Mouse (Mus musculus): ENCODE results near the gene Stk11.
"Not testable (repeated sequence)": the region's sequence is repeated elsewhere in the genome, so short reads cannot be mapped to it uniquely, and the experiment has no call there.

The Stk11 gene

DNA sequence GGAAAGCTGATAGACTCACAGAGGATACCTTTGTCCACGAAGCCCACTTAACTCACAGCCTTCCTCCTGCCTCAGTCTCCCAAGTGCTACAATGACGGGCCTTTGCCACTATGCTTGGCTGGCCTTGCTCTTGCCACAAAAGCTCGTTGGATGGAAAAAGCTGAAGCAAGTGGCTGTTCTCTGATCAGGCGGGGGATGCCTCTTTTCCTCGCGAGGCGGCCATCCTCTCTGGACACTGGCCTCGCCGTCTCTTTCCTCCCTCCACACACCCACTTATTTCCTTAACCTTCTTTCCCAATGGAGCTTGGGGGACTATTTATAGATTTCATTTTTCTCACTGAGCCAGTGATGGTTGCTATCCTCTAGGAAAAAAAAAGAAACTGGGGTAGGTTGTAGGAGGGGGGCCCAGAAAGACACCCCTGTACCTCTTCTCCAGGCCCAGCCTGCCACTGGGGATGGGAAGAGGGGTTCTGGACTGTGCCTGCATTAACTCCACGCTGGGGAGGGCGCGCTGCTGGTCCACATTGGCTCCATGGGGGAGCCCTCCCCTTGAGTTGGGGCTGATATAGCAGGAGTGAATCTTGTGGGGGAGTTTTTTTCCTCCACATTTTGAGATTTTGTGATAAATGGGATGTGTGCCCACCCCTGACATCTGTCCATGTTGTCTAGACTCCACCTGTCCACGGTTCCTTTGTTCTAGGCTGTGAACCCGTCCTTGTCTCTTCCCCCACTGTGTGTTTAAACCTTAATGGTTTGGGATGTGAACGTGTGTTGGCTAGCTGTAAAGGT, 41.7 kb downstream of the Stk11 start:
- DNase-seq (ENCODE audit: low spot score), result no peak

DNA sequence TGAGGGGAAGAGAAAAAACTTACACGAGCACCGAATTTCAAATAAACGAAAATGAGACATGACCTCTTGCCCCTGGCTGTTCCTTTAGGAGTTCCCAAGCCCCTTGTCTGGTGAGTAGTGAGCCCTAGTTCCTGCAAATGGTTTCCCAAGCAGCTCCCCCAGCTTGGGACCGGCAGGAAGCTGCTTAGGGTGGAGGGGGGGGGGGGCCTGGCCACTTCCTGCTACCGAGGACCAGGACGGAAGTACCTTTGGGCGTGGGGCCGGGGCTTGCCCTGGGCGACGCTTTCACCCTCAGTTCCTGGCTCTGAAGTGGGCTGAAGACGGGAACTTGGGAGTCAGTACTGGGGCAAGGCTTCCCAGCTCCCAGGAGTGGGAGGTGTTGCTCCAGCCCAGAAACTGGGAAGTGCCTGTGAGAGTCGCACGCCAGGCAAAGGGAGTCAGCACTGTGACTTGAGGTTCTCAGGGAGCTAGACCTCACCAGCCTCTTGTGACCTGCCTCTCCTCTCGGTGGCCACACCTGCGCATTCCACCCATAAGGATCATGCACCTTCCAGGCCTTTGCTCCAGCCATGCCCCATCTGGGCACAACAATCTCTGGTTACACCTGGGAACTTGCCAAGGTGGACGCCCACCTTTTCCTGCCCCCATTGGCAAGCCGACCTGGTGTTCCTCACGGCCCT, 42.8 kb downstream of the Stk11 start:
- DNase-seq (ENCODE audit: low spot score), result no peak

- no peak for DNase-seq (ENCODE audit: low spot score)
These were observed 43.5 kb downstream of the Stk11 start for GRCm38 (mm10) chr10:80159021-80159560.

DNA sequence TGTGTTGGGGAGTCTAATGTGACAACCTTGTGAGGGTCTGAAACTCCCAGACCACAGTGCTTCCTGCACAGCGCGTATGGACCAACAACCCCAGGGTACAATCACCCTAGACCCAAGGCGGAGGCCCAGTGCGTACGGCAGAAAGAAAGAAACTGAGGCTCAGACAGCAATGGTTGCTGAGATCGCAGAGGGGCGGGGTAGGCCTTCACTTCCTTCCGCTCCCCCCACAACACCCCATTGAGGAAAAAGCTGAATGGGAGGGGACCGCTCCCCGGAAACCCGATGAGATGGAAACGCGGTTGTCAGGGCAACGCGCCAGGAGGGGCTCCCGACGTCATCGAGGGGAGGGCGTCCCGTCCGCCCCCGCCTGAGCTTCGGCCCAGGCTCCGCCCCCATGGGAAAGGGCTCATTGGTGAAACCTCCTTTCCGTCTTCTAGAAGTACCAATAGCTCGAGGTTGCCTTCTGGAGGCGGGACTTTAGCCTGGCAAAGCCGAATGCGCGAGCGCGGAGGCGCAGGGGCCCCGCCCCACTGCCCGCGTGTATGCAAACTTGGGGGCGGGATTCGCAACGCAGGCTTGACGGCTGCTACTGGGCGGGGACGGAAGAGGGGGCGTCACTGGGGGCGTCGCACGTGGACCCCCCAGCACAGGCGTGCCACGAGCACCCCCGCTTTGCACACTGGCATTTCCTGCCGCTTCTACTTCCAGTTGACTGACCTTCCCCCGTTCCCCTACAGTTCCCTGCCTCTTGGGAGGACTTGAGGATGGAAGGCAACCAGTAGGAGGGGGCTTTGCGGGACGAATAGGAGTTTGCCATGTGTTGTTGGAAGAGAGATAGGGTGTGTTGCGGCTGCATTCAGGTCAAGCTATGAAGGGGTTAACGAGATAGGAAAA, 44.2 kb downstream of the Stk11 start:
- peak; percentile 96 for DNase-seq (ENCODE audit: low spot score)

DNA sequence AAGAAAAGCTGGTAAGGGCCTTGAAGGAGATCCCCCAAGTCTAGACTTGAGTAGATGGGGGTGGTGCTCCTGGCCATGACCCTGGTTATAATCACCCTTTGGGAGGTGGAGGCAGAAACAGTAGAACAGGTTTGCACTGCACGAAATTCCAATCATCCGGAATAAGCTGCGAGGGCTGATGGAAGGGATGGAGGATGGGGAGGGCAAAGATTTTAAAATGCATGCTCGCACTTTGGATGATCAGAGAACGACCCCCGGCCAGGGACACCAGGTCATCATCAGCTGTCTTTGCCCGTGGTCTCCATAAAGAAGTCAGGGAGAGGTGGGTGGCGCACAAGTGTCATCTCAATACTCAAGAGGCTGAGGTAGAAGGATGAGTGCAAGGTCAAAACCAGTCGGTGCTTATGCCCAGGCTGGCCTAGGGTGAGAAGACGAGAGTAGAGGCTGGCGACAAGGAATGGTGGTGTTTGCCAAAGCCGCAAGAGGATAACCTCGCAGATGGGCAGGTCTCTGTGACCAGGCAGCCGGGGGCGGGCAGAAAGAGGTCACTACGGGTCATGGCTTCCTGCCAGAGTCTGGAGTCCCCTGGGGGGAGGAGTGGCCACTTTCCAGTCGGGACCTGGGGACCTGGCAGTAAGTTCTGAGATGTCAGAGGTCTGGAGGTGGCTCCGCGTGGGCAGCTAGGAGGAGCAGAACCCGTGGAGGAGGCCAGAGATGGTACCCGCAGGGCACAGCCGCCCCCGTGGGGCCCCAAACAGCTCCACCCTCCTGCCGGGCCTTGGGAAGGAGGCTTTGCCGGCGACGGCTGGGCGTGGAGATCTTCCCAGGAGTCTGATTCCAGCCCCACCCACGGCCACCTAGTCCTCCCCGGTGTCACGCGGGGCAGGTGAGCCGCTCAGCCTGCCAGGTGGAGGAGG, 45.1 kb downstream of the Stk11 start:
- no peak for DNase-seq (ENCODE audit: low spot score)

- no peak for DNase-seq (ENCODE audit: low spot score)
These were observed 46.1 kb downstream of the Stk11 start for GRCm38 (mm10) chr10:80161522-80162242.

- no peak for DNase-seq (ENCODE audit: low spot score)
These were observed 46.6 kb downstream of the Stk11 start for GRCm38 (mm10) chr10:80162243-80162608.

DNA sequence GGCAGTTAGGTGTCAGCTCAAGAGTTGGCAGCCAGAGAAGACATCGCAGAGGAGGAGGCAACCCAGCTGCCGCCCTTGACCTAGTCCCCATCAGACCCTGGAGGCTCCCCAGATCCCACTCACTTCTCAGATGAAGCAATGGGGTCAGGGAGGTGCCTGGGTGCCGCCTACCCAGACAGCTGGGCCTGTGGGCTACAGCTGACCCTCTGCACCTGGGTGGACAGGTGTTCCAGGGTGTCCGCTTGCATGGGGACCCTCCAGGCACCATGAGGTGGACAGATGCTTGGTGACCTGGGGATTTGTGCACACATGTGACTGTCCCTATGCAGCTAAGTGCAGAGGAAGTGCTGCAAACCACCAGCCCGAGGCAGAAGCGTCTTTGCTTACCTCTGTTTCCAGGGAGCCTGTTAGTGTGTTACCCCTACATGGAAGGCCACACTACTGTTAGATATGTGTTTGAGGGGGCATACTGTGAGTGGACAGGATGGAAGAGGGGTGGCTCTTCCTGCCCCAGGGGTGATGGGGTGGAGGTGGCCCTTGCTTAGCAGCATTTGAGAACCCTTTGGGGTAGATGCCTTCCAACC, 47.2 kb downstream of the Stk11 start:
- DNase-seq (ENCODE audit: low spot score), result no peak

DNA sequence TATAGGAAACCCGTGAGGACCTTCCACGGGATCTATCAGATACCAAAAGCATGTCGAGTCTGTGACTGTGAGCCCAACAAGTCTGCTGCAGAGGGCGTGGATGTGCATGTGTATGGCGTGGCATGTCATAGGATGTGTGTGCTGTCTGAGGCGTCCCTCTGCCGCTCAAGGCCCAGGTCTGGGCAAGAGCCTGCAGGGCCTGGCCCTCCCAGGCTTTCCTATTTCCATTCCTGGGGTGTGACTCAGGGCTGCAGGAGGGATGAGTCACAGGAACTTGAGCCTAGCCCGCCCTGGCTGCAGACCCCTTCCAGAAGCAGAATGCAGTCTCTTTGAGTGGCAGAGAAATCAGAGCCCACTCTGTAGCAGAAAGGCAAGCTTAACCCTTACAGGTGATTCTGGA, 48.1 kb downstream of the Stk11 start:
- no peak for DNase-seq (ENCODE audit: low spot score)

DNA sequence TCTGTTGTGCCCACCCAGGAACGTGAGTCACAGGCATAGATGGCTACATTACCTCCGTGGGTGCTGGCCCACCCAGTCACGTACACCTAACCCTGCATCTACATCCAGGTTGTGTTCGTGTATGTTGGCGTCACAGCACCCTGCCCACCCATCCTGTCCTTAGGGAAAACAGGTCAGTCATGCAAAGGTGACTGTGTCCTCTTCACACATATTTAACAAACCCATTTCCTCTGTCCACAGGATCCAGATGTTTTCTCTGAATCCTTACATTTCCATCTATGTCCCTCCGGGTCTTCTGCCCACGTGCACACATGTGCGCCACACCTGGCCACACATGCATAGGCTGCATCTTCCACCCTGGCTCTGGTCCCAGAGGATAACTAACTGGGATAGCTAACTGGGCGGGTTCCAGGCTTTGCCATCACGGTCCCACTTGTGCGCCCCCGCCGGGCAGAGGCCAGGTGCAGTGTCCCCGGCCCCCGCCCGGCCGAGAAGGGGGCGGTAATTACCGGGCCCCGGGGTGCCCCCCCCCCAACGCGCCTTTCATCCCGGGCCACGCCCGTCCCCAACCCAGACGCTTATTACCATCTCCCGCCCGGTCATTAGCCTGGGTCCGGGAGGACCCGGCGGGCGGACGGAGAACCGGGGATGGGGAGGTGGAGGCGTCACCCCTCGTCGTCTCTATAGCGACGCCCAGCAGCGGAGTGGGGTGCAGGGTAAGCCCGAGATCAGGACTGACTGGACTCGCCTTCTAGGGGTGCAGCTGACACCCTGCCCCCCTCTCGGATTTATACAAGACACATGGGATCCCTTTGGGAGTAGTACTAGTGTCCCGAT, 48.8 kb downstream of the Stk11 start:
- no peak for DNase-seq (ENCODE audit: low spot score)

- peak; percentile 98 for DNase-seq (ENCODE audit: low spot score)
These were observed 49.4 kb downstream of the Stk11 start for GRCm38 (mm10) chr10:80164998-80165344.

DNA sequence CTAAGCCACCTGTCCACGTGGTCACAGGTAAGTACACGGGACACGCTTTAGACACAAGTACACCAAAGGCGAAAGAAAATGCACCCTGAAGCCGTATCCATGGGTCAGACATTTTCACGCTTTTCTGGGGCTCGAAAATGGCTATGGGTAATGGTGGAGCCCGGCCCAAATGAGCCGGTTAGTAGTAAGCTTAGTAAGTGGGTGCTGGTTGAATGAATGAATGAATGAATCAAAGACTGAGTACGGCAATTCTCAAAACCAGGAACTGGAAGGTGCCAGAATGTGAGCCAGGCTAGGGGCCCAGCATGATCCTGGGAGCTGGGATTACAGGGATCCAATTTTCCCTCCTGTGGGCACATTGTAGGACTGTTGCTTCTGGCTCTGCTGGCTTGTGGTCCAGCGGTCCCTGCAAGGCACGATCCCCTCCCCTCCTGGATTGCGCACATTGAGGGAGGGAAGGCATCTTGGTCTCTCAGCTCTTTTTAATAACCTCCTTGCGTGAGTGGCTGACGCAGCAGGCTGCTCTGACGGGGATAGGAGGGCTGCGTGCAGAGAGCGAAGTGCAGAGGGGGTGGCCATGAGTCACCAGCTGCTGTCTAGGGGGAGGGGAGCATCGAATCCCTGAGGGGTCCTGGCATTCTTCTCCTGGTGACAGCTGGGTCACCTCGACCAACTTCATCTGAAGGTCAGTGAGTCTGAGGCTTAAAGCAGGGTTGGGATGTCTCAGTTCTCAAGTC, 50.0 kb downstream of the Stk11 start, which contains the start of gene Cirbp:
TSS of gene Cirbp (plus strand) at position 594 of the 737 bp plus-strand sequence.
- DNase-seq (ENCODE audit: low spot score), result no peak

DNA sequence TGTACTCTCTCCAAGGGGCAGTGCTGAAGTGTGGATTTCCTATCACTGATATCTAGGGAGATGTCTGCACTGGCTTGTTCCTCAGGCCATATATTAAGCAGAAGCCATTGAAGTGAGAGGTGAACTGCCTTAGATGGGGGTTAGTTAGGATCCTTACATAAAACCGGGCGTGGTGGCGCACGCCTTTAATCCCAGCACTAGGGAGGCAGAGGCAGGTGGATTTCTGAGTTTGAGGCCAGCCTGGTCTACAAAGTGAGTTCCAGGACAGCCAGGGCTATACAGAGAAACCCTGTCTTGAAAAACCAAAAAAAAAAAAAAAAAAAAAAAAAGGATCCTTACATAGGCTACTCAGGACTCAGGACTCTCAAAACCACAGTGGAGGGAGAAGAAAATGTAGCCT, 50.5 kb downstream of the Stk11 start:
- DNase-seq (ENCODE audit: low spot score), result not testable (repeated sequence)

DNA sequence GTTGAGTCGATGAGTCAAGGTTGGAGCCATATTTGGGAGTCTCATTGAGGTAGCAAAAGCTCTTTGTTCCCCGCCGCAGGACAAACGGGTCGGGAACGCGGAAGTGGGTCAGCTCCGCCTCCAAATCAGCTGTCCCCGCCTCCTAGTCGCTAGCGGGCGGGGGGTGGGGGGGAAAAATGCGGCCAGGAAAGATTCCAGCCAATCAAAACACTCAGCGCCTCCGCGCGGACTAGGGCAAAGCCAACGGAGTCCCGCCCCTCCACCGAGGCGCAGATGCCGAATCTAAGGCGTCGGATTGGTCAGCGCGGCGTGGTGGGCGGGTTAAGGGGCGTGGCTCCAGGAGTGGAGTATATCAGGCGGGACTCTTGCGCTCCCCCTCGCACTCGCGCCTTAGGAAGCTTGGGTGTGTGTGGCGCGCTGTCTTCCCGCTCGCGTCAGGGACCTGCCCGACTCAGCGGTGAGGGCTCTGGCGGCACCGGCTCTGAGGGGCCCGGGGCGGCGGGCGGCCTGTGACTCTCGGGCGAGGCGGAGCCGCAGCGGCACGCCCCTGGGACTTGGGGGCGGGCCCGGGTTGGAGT, 51.9 kb downstream of the Stk11 start:
- DNase-seq (ENCODE audit: low spot score), result peak; percentile 95

- no peak for DNase-seq (ENCODE audit: low spot score)
These were observed 52.5 kb downstream of the Stk11 start for GRCm38 (mm10) chr10:80168038-80168661.

DNA sequence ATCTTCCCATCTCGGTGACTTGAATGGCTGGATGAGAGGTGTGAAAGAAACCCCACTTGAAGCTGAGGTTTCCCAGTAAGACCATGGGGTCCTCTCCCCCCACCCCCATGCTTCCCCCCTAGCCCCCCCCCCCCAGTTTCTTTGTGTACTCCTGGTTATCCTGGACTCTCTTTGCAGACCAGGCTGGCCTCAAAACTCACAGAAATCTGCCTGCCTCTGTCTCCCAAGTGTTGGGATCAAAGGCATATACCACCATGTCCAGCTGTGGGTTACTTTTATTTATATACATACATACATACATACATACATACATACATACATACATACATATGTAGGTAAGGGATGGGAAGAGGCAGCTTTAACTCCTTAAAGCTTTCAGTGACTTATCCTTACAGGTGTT, 53.5 kb downstream of the Stk11 start:
- DNase-seq (ENCODE audit: low spot score), result no peak

GRCm38 (mm10) chr10:80169651-80170050, 54.0 kb downstream of the Stk11 start:
- DNase-seq (ENCODE audit: low spot score), result no peak

DNA sequence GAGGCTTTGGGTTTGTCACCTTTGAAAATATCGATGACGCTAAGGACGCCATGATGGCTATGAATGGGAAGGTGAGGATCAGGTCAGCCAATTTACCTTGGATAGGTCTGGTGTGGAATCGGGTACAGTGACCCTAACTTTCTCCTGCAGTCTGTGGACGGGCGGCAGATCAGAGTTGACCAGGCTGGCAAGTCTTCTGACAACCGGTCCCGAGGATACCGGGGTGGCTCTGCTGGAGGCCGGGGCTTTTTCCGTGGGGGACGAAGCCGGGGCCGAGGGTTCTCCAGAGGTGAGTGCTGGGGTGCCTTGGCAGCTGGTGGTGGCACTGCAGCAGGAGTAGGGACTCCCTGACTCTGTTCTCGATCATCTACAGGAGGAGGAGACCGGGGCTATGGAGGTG, 54.4 kb downstream of the Stk11 start:
- no peak for DNase-seq (ENCODE audit: low spot score)
